Mouse (Mus musculus) stomach, postnatal 0 days (tissue): ENCODE results near the gene Ptgdr2.

Source experiments
- CTCF ChIP-seq: IDR thresholded peaks from 2 replicates; pipeline ENCODE4 v1.5.1; 2016; ENCODE audit warnings: antibody characterized with exemption, low read depth, mild to moderate bottlenecking, moderate library complexity
- EP300 ChIP-seq: optimal IDR thresholded peaks from 2 replicates; pipeline ENCODE3; 2016; ENCODE audit warnings: antibody characterized with exemption

GRCm38 (mm10) chr19:10980210-10980609 lies 43.2 kb downstream of the Ptgdr2 start:
- no peak for TF ChIP-seq EP300
- TF ChIP-seq CTCF, result no peak
